Mouse (Mus musculus): ENCODE measurements at regions not wholly inside any gene's neighbourhood (a gene's known extent, or its start where the extent isn't known, plus 50 kb on each side); places are given as distances from the start of the nearest gene placed in this dataset.

- no peak for TF ChIP-seq FLI1 (IDR thresholded peaks at IDR 0.05; ENCODE audit: low read length)
- no peak for TF ChIP-seq GATA1 (IDR thresholded peaks at IDR 0.05; ENCODE audit: borderline replicate concordance, low read length)
- H3K27me3 ChIP-seq (replicated peaks), result no peaks in the 10 kb centered on the region
- H3K9me3 ChIP-seq, result no peaks in the 10 kb centered on the region
- no peaks in the 10 kb centered on the region for H3K36me3 ChIP-seq (replicated peaks; ENCODE audit: low read length)
- no peak overlapping the region for H3K4me3 ChIP-seq (replicated peaks)
- no peaks in the 10 kb centered on the region for H3K4me1 ChIP-seq
These were observed 512.5 kb upstream of the Apob start for GRCm38 (mm10) chr12:7464947-7465346.

DNA sequence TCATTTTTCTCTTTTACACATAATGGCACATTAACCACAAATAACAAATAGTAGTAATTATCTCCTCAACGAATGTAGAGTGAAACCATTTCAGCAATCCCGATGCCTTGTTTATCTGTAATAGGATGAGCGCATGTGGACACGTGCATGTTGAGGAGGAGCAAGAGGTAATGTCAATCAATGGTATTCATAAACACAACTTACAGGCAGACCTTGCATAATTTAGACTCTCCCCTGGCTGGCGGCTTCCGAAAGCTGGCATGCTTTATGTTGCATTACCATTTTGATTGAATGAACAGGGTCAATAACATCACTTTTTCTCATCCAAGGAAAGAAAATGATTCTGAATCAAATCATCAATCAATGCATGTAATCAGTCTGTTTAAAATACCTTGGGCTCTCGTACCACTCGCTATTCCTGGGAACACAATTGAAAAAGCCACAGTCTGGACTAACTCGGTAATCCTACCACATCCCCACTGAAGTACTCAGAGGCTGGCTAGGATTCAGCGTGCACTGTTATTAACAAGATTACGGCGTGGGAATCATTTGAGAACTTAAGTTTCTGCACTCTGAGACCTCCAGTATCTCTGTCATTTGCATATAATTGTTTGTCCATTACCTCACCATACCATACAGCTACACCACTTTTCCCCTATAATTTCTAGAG lies 464.7 kb upstream of the Apob start:
- Histone ChIP-seq H3K4me1 (no peaks in the 10 kb centered on the region), H3K27me3 (replicated peaks) (no peaks in the 10 kb centered on the region), H3K4me3 (replicated peaks) (no peak overlapping the region), H3K9me3 (no peaks in the 10 kb centered on the region), H3K36me3 (replicated peaks; ENCODE audit: low read length) (no peaks in the 10 kb centered on the region)
- TF ChIP-seq GATA1 (IDR thresholded peaks at IDR 0.05; ENCODE audit: borderline replicate concordance, low read length) (no peak), FLI1 (IDR thresholded peaks at IDR 0.05; ENCODE audit: low read length) (no peak)

DNA sequence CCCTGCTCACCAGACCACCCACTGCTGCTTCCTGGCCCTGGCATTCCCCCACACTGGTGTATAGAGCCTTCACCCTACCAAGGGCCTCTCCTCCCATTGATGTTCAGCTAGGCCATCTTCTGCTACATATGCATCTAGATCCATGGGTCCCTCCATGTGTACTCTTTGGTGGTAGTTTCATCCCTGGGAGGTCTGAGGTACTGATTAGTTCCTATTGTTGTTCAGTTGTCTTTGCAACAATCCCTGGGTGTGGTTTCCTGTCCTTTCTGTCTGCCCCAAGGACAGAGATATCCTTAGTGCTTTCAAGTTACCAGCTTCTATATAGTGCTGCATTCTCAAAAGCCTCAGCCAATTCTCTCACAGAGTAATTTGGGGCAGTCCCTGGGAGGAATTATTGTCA lies 440.1 kb upstream of the Apob start:
- TF ChIP-seq FLI1 (IDR thresholded peaks at IDR 0.05; ENCODE audit: low read length), result no peak
- no peak for TF ChIP-seq GATA1 (IDR thresholded peaks at IDR 0.05; ENCODE audit: borderline replicate concordance, low read length)
- no peaks in the 10 kb centered on the region for H3K27me3 ChIP-seq (replicated peaks)
- no peaks in the 10 kb centered on the region for H3K36me3 ChIP-seq (replicated peaks; ENCODE audit: low read length)
- no peaks in the 10 kb centered on the region for H3K4me1 ChIP-seq
- H3K4me3 ChIP-seq (replicated peaks), result no peak overlapping the region
- no peaks in the 10 kb centered on the region; the same call in 1 of the 2 replicates for H3K9me3 ChIP-seq

DNA sequence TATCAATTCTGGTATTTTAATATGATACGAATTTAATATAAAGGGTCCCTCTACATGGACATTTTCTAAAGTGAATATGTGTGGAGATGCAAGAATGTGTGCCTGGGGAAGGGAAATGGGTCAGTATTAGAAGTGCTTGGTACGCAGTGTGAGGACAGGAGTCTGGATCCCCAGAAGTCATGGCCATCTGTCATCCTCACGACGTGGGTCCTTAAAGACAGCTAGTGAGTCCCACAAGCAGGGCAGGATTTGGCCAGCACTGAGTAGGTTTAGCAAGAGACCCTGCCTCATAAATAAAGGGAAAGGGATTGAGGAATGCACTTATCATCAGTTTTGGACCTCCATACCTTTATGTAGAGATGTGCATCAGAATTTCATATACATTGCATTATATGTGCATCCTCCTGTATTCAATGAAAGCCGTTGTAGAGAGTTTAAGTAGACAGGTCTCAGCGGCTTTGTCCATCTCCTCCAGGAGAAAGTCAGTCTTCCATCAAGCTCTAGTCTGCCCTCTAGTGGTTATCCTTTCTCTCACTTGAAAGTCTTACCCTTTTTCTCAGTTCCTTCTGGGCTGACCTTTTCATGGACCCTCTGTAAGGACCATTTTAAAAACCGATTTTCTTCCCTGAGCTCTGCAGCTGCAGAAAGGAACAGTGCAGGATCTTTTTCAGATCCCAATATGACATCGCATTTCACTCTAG lies 434.0 kb upstream of the Apob start:
- Histone ChIP-seq H3K27me3 (replicated peaks) (no peaks in the 10 kb centered on the region), H3K9me3 (no peaks in the 10 kb centered on the region), H3K4me1 (no peaks in the 10 kb centered on the region), H3K36me3 (replicated peaks; ENCODE audit: low read length) (no peaks in the 10 kb centered on the region), H3K4me3 (replicated peaks) (no peak overlapping the region)
- TF ChIP-seq FLI1 (IDR thresholded peaks at IDR 0.05; ENCODE audit: low read length) (no peak), GATA1 (IDR thresholded peaks at IDR 0.05; ENCODE audit: borderline replicate concordance, low read length) (no peak)

DNA sequence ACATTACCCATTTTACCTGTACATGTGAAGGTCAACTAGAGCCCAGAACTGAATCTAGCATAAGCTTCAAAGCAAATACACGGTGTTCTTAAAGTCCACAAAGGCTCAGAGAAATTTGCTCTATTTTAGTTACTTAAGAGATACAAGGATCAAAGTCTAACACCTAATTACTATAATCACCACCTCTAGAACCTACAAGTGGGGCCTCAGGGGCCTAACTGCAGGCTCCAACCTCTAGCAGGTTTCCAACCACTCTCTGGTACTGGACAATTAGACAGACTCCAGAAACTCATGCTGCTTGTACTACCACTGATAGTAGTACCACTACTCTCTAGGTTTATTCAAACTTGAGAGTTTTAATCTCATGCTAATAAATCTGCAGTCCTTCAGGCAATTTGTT lies 428.7 kb upstream of the Apob start:
- no peaks in the 10 kb centered on the region; the same call in 1 of the 2 replicates for H3K9me3 ChIP-seq
- H3K36me3 ChIP-seq (replicated peaks; ENCODE audit: low read length), result no peaks in the 10 kb centered on the region
- no peak overlapping the region for H3K4me3 ChIP-seq (replicated peaks)
- TF ChIP-seq FLI1 (IDR thresholded peaks at IDR 0.05; ENCODE audit: low read length), result no peak
- TF ChIP-seq GATA1 (IDR thresholded peaks at IDR 0.05; ENCODE audit: borderline replicate concordance, low read length), result no peak
- no peaks in the 10 kb centered on the region for H3K27me3 ChIP-seq (replicated peaks)
- no peaks in the 10 kb centered on the region for H3K4me1 ChIP-seq

DNA sequence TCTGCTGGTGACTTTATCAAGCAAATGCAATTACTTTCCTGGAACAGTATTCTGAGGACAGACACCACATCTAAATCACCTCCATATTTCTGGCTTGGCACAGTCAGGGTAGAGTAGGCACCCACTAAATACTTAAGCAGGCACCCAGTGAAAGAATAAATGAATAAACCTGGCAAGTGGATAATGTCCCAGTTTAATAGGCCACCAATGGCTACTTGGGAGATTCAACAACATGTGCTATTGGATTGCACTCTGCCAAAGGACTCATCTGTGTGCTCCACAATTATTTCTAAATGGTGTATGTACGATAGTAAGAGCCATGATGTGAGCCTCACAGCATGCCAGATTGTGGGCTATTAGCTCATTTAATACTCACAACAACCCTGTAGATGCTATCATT lies 417.2 kb upstream of the Apob start:
- Histone ChIP-seq H3K36me3 (replicated peaks; ENCODE audit: low read length) (no peaks in the 10 kb centered on the region), H3K9me3 (no peaks in the 10 kb centered on the region), H3K4me3 (replicated peaks) (no peak overlapping the region), H3K4me1 (no peaks in the 10 kb centered on the region), H3K27me3 (replicated peaks) (no peaks in the 10 kb centered on the region)
- TF ChIP-seq FLI1 (IDR thresholded peaks at IDR 0.05; ENCODE audit: low read length), result no peak

DNA sequence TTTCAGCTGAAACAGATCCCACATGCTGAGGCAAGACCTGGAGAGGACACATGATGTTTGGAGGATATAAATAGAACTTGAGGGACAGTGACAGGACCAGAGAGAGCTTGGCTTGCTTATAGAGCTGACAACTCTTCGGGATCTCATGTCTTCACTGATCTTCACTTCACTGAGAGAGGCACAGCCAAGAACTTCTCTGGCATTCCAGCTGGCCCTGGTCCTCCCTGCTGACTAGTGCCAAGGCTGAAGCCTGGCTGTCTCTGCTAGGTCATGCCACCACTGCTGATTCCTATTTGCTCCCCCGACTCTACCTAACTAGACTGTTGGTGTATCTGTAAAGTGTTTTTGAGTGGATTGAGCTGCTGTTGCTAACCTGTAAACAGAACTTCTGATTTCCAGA lies 401.4 kb upstream of the Apob start:
- no peaks in the 10 kb centered on the region for H3K36me3 ChIP-seq (replicated peaks; ENCODE audit: low read length)
- H3K4me1 ChIP-seq, result no peaks in the 10 kb centered on the region
- H3K4me3 ChIP-seq (replicated peaks), result no peak overlapping the region
- no peaks in the 10 kb centered on the region for H3K27me3 ChIP-seq (replicated peaks)
- no peak for TF ChIP-seq GATA1 (IDR thresholded peaks at IDR 0.05; ENCODE audit: borderline replicate concordance, low read length)
- H3K9me3 ChIP-seq, result peaks cover 4% of the 10 kb centered on the region; the same call in 1 of the 2 replicates

- TF ChIP-seq GATA1 (IDR thresholded peaks at IDR 0.05; ENCODE audit: borderline replicate concordance, low read length) (no peak), FLI1 (IDR thresholded peaks at IDR 0.05; ENCODE audit: low read length) (no peak)
- H3K4me3 ChIP-seq (replicated peaks), result no peak overlapping the region
- H3K4me1 ChIP-seq, result no peaks in the 10 kb centered on the region
- no peaks in the 10 kb centered on the region for H3K36me3 ChIP-seq (replicated peaks; ENCODE audit: low read length)
- H3K27me3 ChIP-seq (replicated peaks), result no peaks in the 10 kb centered on the region
- H3K9me3 ChIP-seq, result no peaks in the 10 kb centered on the region
These were observed 389.9 kb upstream of the Apob start for GRCm38 (mm10) chr12:7587501-7587900.

GRCm38 (mm10) chr12:7611272-7612092 lies 366.0 kb upstream of the Apob start:
- H3K27me3 ChIP-seq (replicated peaks), result no peaks in the 10 kb centered on the region
- 0 out of 2 replicates have a peak, but pooled peaks cover 3% of the 10 kb centered on the region for H3K9me3 ChIP-seq
- no peaks in the 10 kb centered on the region for H3K4me1 ChIP-seq
- H3K36me3 ChIP-seq (replicated peaks; ENCODE audit: low read length), result no peaks in the 10 kb centered on the region
- no peak for TF ChIP-seq FLI1 (IDR thresholded peaks at IDR 0.05; ENCODE audit: low read length)
- no peak for TF ChIP-seq GATA1 (IDR thresholded peaks at IDR 0.05; ENCODE audit: borderline replicate concordance, low read length)
- no peak overlapping the region for H3K4me3 ChIP-seq (replicated peaks)

Measured in megakaryocyte, embryonic 14.5 days (primary cell).